Mouse (Mus musculus) limb, embryonic 11.5 days (tissue): ENCODE measurements at regions not wholly inside any gene's neighbourhood (a gene's known extent, or its start where the extent isn't known, plus 50 kb on each side); places are given as distances from the start of the nearest gene placed in this dataset.

ENCODE experiments used
- ATAC-seq: fragments of 200-750 bp; cut with Nextera tagmentation; 2 replicates; pipeline ENCODE4 v1.8.0; 2017; ENCODE audit warnings: low read depth; ENCODE audit not compliant: insufficient number of reproducible peaks, low FRiP score, low TSS enrichment
- DNase-seq: peaks from one replicate; pipeline ENCODE4 v3.0.0-alpha.2; 2015; ENCODE audit warnings: low spot score
- H3K27ac ChIP-seq: fragments of 300-500 bp; sonication (generic); replicated peaks from 2 replicates; pipeline ENCODE4 v1.5.1; 2014; ENCODE audit warnings: low read depth, mild to moderate bottlenecking, low read length
- H3K27me3 ChIP-seq: fragments of 300-500 bp; sonication (generic); 2 replicates; pipeline ENCODE4 v1.6.1; 2014; ENCODE audit warnings: mild to moderate bottlenecking, low read length, mixed read lengths; ENCODE audit not compliant: control insufficient read depth, insufficient read depth
- H3K36me3 ChIP-seq: fragments of 300-500 bp; sonication (generic); 2 replicates; pipeline ENCODE4 v1.6.1; 2014; ENCODE audit warnings: mild to moderate bottlenecking, low read length, moderate library complexity, mixed read lengths; ENCODE audit not compliant: control insufficient read depth, insufficient read depth
- H3K4me1 ChIP-seq: fragments of 300-500 bp; sonication (generic); 2 replicates; pipeline ENCODE4 v1.6.1; 2014; ENCODE audit warnings: low read length, mixed read lengths; ENCODE audit not compliant: control insufficient read depth, insufficient read depth
- H3K4me2 ChIP-seq: fragments of 300-500 bp; sonication (generic); 2 replicates; pipeline ENCODE4 v1.6.1; 2014; ENCODE audit warnings: low read depth, mild to moderate bottlenecking, moderate library complexity; ENCODE audit not compliant: severe bottlenecking
- H3K4me3 ChIP-seq: fragments of 300-500 bp; sonication (generic); 2 replicates; pipeline ENCODE4 v1.5.1; 2014; ENCODE audit warnings: low read depth, low read length
- H3K9ac ChIP-seq: fragments of 300-500 bp; sonication (generic); 2 replicates; pipeline ENCODE4 v1.6.1; 2014; ENCODE audit warnings: mild to moderate bottlenecking, low read length
- H3K9me3 ChIP-seq: fragments of 300-500 bp; sonication (generic); 2 replicates; pipeline ENCODE4 v1.6.1; 2016; ENCODE audit warnings: low read length; ENCODE audit not compliant: control insufficient read depth
- WGBS: fragments of 180-500 bp; shearing (Covaris S2); extraction: QIAGEN DNeasy Blood & Tissue Kit; methylation state at CpG from one replicate; pipeline ENCODE4 v1.1.7; 2014; 5-methylcytosine and 5-hydroxymethylcytosine counted together

DNA sequence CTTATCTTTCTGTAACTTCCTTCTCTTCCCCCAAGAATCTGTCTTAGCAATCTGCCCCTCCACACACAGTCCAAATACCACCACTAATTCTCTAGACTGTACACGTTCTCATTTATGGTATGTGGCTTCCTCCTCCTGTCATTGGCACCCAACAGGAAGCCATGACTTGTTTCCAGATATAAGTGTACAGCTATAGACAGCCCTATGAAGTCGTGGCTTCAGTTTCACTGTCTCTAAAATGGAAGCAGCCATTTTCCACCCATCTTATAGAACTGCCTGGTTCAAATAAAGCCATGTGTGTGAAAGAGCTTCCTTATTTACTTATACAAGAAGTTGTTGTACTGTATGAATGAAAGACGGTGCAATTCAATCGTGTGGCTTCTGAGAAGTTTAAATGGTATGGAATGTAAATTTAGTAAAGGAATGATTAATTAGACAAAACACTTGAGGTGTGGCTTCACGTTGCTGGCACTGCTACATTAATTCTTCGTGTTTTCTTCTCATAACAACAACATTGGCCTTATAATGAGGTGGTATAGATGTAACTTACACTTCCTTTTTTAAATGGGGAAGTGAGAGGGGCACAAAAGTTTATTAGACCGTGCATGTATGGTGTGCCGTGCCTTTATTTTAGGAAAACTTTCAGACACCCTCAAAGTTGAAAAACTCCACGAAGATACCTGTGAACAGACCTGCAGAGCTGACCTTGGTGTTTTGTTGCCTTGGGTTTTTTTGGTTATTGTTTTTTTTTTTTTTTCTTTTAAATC lies 299.7 kb downstream of the Foxo1 start:
- Histone ChIP-seq H3K4me3 (no peak overlapping the region), H3K36me3 (no peaks in the 10 kb centered on the region), H3K27ac (no peak overlapping the region), H3K9me3 (no peaks in the 10 kb centered on the region), H3K4me2 (no peak overlapping the region), H3K27me3 (no peaks in the 10 kb centered on the region), H3K4me1 (no peaks in the 10 kb centered on the region), H3K9ac (no peak overlapping the region)
- ATAC-seq (no peak), DNase-seq (no peak)
- WGBS = 86% methylated on average over 9 of the region's 9 CpGs

DNA sequence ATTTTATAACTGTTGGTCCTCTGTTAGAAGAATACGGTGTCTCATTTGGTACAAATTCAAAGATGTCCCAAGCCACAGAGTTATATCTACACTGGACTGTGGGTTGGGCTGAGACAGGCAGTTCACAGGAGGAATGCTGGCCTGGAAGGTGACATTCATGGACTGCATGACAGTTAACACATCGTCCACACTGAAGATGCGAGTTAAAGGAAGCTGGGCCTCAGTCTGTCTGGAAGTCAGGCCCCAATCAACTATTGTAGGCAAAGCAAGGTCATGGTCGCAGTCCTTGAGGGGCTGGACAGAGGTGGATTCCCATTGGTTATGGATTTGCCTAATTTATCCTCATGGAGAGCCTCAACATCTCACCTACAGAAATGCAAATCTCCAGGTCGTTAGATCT lies 295.5 kb downstream of the Foxo1 start:
- Histone ChIP-seq H3K4me1 (no peaks in the 10 kb centered on the region), H3K9me3 (no peaks in the 10 kb centered on the region), H3K4me2 (no peak overlapping the region), H3K27me3 (no peaks in the 10 kb centered on the region), H3K9ac (no peak overlapping the region), H3K27ac (no peak overlapping the region), H3K36me3 (no peaks in the 10 kb centered on the region), H3K4me3 (no peak overlapping the region)
- ATAC-seq (no peak), DNase-seq (no peak)
- WGBS = 62% methylated on average over 5 of the region's 5 CpGs

DNA sequence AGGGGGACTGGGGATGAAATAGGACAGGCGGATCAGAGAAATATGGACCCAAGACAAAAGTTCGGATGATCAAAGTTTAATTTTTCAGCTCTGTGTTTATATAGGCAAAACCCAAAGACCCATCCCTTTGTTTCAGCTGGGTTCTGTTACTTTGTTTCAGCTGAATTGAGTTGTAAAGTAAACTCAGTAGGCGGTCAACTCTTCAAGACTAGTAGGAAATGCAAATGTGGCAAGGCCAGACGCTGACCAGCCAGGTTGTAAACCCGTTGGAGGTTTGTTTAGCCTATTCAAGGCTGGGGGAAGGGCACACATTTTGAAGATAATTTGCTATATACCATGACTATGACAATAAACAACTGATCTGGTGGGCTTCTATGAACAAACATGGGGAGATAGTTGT lies 294.7 kb downstream of the Foxo1 start:
- Histone ChIP-seq H3K27ac (no peak overlapping the region), H3K9me3 (no peaks in the 10 kb centered on the region), H3K4me1 (no peaks in the 10 kb centered on the region), H3K36me3 (no peaks in the 10 kb centered on the region), H3K4me2 (no peak overlapping the region), H3K4me3 (no peak overlapping the region), H3K9ac (no peak overlapping the region), H3K27me3 (no peaks in the 10 kb centered on the region)
- ATAC-seq (no peak), DNase-seq (no peak)
- WGBS = 37% methylated on average over 5 of the region's 5 CpGs

DNA sequence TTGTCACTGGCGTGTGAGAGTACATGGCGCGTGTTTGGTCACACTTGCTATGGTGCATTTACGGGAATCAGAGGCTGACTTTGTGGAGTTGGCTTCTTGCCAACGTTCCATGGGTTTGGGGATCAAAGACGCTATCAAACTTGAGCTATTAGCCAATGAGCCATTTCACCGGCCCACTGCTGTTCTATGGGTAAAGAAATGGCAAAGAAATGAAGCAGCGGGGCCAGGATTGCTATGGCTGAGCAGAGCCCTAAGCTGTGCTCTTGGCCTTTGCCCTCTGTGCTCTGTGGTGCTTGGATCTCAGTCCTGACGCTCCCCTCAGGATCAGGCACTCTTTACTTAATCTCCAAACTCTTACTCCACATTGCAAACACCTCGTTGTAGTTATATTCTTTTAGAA lies 291.3 kb downstream of the Foxo1 start:
- Histone ChIP-seq H3K27me3 (no peaks in the 10 kb centered on the region), H3K36me3 (no peaks in the 10 kb centered on the region), H3K4me1 (no peaks in the 10 kb centered on the region), H3K4me2 (no peak overlapping the region), H3K9ac (no peak overlapping the region), H3K27ac (no peak overlapping the region), H3K9me3 (no peaks in the 10 kb centered on the region), H3K4me3 (no peak overlapping the region)
- DNase-seq = no peak
- no peak for ATAC-seq
- WGBS = 86% methylated on average over 10 of the region's 10 CpGs

DNA sequence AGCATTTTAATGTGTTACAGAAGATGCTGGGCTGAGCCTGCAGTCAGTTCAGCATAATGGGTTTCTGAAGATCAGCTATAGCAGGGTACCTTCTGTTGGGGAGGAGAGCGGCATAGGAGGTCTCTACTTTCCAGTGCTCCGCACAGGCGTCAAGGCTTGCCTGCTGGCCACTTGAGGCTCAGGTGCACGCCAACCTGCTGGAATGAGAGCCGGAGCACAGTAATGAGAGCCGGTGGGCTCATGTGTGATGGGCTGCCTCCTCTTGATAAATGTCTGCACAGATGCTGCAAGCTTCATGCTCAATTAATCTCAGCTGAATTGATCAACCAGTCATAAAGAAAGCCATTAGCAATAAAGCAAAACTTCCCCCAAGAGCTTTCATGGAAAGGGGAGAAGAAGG lies 290.6 kb downstream of the Foxo1 start:
- H3K9me3 ChIP-seq = no peaks in the 10 kb centered on the region
- H3K9ac ChIP-seq = no peak overlapping the region
- no peak overlapping the region for H3K4me3 ChIP-seq
- ATAC-seq = no peak
- H3K27me3 ChIP-seq = no peaks in the 10 kb centered on the region
- no peak for DNase-seq
- no peaks in the 10 kb centered on the region for H3K4me1 ChIP-seq
- H3K4me2 ChIP-seq = no peak overlapping the region
- 87% methylated on average over 6 of the region's 6 CpGs for WGBS
- H3K36me3 ChIP-seq = no peaks in the 10 kb centered on the region
- no peak overlapping the region for H3K27ac ChIP-seq

DNA sequence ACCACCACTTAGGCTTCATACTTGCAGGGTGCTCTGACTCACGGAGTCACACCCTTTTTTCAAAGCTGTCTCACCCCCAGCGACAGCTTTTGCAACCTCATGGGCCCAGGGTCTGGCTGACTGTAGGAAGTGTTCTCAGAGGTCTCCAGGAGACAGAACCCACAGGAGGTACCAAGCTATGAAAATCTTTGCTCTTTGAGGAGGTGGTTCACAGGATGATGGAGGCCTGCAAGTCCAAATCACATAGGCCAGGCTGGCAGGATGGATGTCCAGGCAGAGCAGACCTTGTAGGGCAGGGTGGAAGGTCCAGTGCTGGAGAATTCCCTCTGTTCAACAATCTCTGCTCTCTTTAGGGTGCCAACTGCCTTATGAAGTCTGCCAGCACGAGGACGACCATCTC lies 289.2 kb downstream of the Foxo1 start:
- Histone ChIP-seq H3K36me3 (no peaks in the 10 kb centered on the region), H3K9me3 (no peaks in the 10 kb centered on the region), H3K4me1 (no peaks in the 10 kb centered on the region), H3K4me2 (no peak overlapping the region), H3K9ac (no peak overlapping the region), H3K27ac (no peak overlapping the region), H3K27me3 (no peaks in the 10 kb centered on the region), H3K4me3 (no peak overlapping the region)
- ATAC-seq = no peak
- WGBS = 78% methylated on average over 4 of the region's 4 CpGs
- DNase-seq = no peak

DNA sequence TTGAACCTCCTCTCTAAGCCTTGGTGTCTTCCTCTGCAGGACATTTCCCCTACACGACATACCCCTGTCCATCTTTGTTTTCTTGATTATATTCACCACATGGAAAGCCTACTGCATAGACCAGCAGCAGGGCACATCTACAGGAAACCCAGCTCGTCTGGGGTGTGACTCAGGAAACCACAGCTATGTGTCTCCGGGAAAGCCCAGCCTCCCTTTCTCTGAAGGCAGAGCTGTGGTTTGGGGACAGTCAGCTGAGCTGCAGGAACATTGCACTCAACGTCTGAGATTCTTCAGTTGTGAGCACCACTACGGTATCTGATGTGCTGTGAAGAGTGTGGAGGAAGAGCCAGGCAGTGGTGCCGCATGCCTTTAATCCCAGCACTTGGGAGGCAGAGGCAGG lies 286.9 kb downstream of the Foxo1 start:
- WGBS = 77% methylated on average over 6 of the region's 6 CpGs

DNA sequence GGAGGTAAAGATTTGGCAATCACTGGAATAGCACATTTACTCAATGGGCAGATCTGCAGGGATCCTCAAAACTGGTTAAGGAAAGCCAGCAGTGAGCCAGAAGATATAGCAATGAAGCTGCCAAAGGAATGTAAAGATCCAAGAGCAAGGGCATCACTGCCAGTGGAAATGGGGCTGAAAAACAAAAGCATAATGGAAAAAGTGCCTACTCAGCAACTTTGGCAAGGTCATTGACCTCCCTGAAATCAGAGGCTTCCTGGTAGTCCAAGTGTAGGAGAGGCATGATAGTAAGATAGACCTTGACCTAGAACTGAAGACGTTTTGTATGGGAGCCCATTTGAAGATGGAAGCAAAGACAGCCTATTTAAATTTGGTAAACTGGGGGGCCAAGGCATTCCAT lies 286.4 kb downstream of the Foxo1 start:
- no peak for ATAC-seq
- Histone ChIP-seq H3K9ac (no peak overlapping the region), H3K4me1 (no peaks in the 10 kb centered on the region), H3K4me3 (no peak overlapping the region), H3K27me3 (no peaks in the 10 kb centered on the region), H3K4me2 (no peak overlapping the region), H3K9me3 (no peaks in the 10 kb centered on the region), H3K36me3 (no peaks in the 10 kb centered on the region), H3K27ac (no peak overlapping the region)
- whole genome bisulfite sequencing = 80% methylated on average over 1 of the region's 1 CpGs
- DNase-seq = no peak

More for the DNA sequence above, 286.9 kb downstream of the Foxo1 start:
- DNase-seq (no peak), ATAC-seq (no peak)
- Histone ChIP-seq H3K4me1 (no peaks in the 10 kb centered on the region), H3K36me3 (no peaks in the 10 kb centered on the region), H3K9ac (no peak overlapping the region), H3K9me3 (no peaks in the 10 kb centered on the region), H3K27ac (no peak overlapping the region), H3K4me2 (no peak overlapping the region), H3K27me3 (no peaks in the 10 kb centered on the region), H3K4me3 (no peak overlapping the region)
